Mouse (Mus musculus) stomach, postnatal 0 days (tissue): ENCODE data around the gene Gper1.

Experiments
- CTCF ChIP-seq: IDR thresholded peaks from 2 replicates; pipeline ENCODE4 v1.5.1; 2016; ENCODE audit warnings: antibody characterized with exemption, low read depth, mild to moderate bottlenecking, moderate library complexity
- EP300 ChIP-seq: optimal IDR thresholded peaks from 2 replicates; pipeline ENCODE3; 2016; ENCODE audit warnings: antibody characterized with exemption

GRCm38 (mm10) chr5:139440926-139441725, 18.2 kb downstream of the Gper1 start:
- TF ChIP-seq CTCF (no peak), EP300 (no peak)
